Mouse (Mus musculus): ENCODE measurements around the gene Sbpl. TPM values are rescaled to one million over a fixed set of nuclear protein-coding genes. Genes with fewer than 3 reads are reported as not detected.

The Sbpl gene
- polyA plus RNA-seq, 1 experiment: not detected

GRCm38 (mm10) chr17:23992789-23993553 lies 37.9 kb upstream of the Sbpl start:
- TF ChIP-seq CTCF (IDR thresholded peaks at IDR 0.05; ENCODE audit: insufficient read depth, low read depth, low read length) (no peak), POLR2A (IDR thresholded peaks at IDR 0.05; ENCODE audit: insufficient read depth, low read depth, low read length) (no peak)
- 77% methylated on average over 9 of the region's 9 CpGs for WGBS
- H3K4me3 ChIP-seq (ENCODE audit: insufficient read depth, low read depth, low read length): no peak overlapping the region

GRCm38 (mm10) chr17:23989802-23990201 lies 34.7 kb upstream of the Sbpl start:
- WGBS: 25% methylated on average over 2 of the region's 2 CpGs
- TF ChIP-seq POLR2A (IDR thresholded peaks at IDR 0.05; ENCODE audit: insufficient read depth, low read depth, low read length) (no peak), CTCF (IDR thresholded peaks at IDR 0.05; ENCODE audit: insufficient read depth, low read depth, low read length) (no peak)
- H3K4me1 ChIP-seq (ENCODE audit: control insufficient read depth, insufficient read depth, low read length): peaks cover 16% of the 10 kb centered on the region
- no peak overlapping the region for H3K4me3 ChIP-seq (ENCODE audit: insufficient read depth, low read depth, low read length)
- H3K27ac ChIP-seq (ENCODE audit: insufficient read depth, low read depth, low read length): no peak overlapping the region

More at GRCm38 (mm10) chr17:23992789-23993553, 37.9 kb upstream of the Sbpl start:
- Histone ChIP-seq H3K4me1 (ENCODE audit: control insufficient read depth, insufficient read depth, low read length) (peaks cover 16% of the 10 kb centered on the region), H3K27ac (ENCODE audit: insufficient read depth, low read depth, low read length) (no peak overlapping the region)

DNA sequence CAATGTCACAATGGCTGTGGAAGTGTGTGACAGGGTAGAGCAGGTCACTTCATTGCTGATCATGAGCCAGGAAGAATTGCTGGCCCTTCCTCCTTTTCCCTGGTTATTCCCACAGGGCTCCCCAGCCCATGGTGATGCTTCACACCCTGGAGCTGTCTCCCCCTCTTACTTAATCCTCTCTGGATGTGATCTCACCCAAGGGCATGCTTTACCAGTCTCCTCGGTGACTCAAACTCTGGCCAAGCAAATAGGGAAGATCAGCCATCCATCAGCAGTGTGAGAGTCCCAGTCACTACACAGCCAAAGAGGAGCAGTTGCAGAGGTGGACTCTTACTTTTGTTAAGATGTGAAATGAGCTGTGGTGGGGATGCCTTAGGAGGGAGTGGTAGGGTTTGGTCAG lies 29.9 kb upstream of the Sbpl start:
- 89% methylated on average over 1 of the region's 1 CpGs for WGBS
- TF ChIP-seq POLR2A (IDR thresholded peaks at IDR 0.05; ENCODE audit: insufficient read depth, low read depth, low read length) (no peak), CTCF (IDR thresholded peaks at IDR 0.05; ENCODE audit: insufficient read depth, low read depth, low read length) (no peak)
- Histone ChIP-seq H3K4me3 (ENCODE audit: insufficient read depth, low read depth, low read length) (no peak overlapping the region), H3K4me1 (ENCODE audit: control insufficient read depth, insufficient read depth, low read length) (no peaks in the 10 kb centered on the region; the same call in 1 of the 2 replicates), H3K27ac (ENCODE audit: insufficient read depth, low read depth, low read length) (no peak overlapping the region)

GRCm38 (mm10) chr17:23982912-23983311 lies 27.8 kb upstream of the Sbpl start:
- Histone ChIP-seq H3K4me3 (ENCODE audit: insufficient read depth, low read depth, low read length) (no peak overlapping the region), H3K4me1 (ENCODE audit: control insufficient read depth, insufficient read depth, low read length) (peaks cover 2% of the 10 kb centered on the region; the same call in 1 of the 2 replicates), H3K27ac (ENCODE audit: insufficient read depth, low read depth, low read length) (no peak overlapping the region)
- TF ChIP-seq CTCF (IDR thresholded peaks at IDR 0.05; ENCODE audit: insufficient read depth, low read depth, low read length) (no peak), POLR2A (IDR thresholded peaks at IDR 0.05; ENCODE audit: insufficient read depth, low read depth, low read length) (no peak)
- 82% methylated on average over 4 of the region's 4 CpGs for WGBS

- Histone ChIP-seq H3K27ac (ENCODE audit: insufficient read depth, low read depth, low read length) (no peak within 1 kb of the TSS), H3K4me3 (ENCODE audit: insufficient read depth, low read depth, low read length) (no peak within 1 kb of the TSS), H3K4me1 (ENCODE audit: control insufficient read depth, insufficient read depth, low read length) (peaks cover 2% of the 10 kb centered on the region; the same call in 1 of the 2 replicates)
- 82% methylated on average over 10 of the region's 10 CpGs for WGBS
- no peak for TF ChIP-seq CTCF (IDR thresholded peaks at IDR 0.05; ENCODE audit: insufficient read depth, low read depth, low read length)
- TF ChIP-seq POLR2A (IDR thresholded peaks at IDR 0.05; ENCODE audit: insufficient read depth, low read depth, low read length): no peak
Measured at GRCm38 (mm10) chr17:23980297-23980909, 25.3 kb upstream of the Sbpl start, which contains the start of gene Prss30. TSS of gene Prss30 (minus strand) at chr17:23980566.

- WGBS: 73% methylated on average over 3 of the region's 3 CpGs
- Histone ChIP-seq H3K4me3 (ENCODE audit: insufficient read depth, low read depth, low read length) (no peak overlapping the region), H3K4me1 (ENCODE audit: control insufficient read depth, insufficient read depth, low read length) (peaks cover 2% of the 10 kb centered on the region; the same call in 1 of the 2 replicates), H3K27ac (ENCODE audit: insufficient read depth, low read depth, low read length) (no peak overlapping the region)
- TF ChIP-seq POLR2A (IDR thresholded peaks at IDR 0.05; ENCODE audit: insufficient read depth, low read depth, low read length): no peak
- TF ChIP-seq CTCF (IDR thresholded peaks at IDR 0.05; ENCODE audit: insufficient read depth, low read depth, low read length): no peak
Measured at GRCm38 (mm10) chr17:23979471-23979870, 24.4 kb upstream of the Sbpl start.

DNA sequence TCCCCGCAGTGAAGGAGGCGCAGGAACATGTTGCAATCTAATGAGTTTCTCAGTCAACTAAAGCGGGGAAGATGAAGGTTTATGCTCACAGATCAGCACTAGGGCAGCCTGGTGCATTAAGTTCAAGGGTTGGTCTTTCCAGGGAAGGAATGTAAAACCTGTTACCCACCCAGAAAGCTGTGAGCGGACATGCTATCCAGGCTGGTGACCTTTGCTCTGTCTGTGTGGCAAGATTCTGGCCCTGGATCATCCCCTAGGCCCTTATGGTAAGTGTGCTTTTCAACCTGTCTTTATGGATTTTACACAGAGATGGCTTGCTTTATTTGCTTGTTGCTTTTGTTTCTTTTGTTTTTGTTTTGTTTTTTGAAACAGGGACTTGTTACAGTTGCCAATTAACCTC lies 21.6 kb upstream of the Sbpl start:
- H3K4me1 ChIP-seq (ENCODE audit: control insufficient read depth, insufficient read depth, low read length): peaks cover 2% of the 10 kb centered on the region; the same call in 1 of the 2 replicates
- H3K27ac ChIP-seq (ENCODE audit: insufficient read depth, low read depth, low read length): no peak overlapping the region
- no peak overlapping the region for H3K4me3 ChIP-seq (ENCODE audit: insufficient read depth, low read depth, low read length)
- no peak for TF ChIP-seq CTCF (IDR thresholded peaks at IDR 0.05; ENCODE audit: insufficient read depth, low read depth, low read length)
- TF ChIP-seq POLR2A (IDR thresholded peaks at IDR 0.05; ENCODE audit: insufficient read depth, low read depth, low read length): no peak
- 89% methylated on average over 4 of the region's 4 CpGs for WGBS

GRCm38 (mm10) chr17:23971315-23971714 lies 16.2 kb upstream of the Sbpl start:
- Histone ChIP-seq H3K27ac (ENCODE audit: insufficient read depth, low read depth, low read length) (no peak overlapping the region), H3K4me1 (ENCODE audit: control insufficient read depth, insufficient read depth, low read length) (no peaks in the 10 kb centered on the region), H3K4me3 (ENCODE audit: insufficient read depth, low read depth, low read length) (no peak overlapping the region)
- WGBS: 84% methylated on average over 9 of the region's 9 CpGs
- TF ChIP-seq CTCF (IDR thresholded peaks at IDR 0.05; ENCODE audit: insufficient read depth, low read depth, low read length): no peak
- no peak for TF ChIP-seq POLR2A (IDR thresholded peaks at IDR 0.05; ENCODE audit: insufficient read depth, low read depth, low read length)

DNA sequence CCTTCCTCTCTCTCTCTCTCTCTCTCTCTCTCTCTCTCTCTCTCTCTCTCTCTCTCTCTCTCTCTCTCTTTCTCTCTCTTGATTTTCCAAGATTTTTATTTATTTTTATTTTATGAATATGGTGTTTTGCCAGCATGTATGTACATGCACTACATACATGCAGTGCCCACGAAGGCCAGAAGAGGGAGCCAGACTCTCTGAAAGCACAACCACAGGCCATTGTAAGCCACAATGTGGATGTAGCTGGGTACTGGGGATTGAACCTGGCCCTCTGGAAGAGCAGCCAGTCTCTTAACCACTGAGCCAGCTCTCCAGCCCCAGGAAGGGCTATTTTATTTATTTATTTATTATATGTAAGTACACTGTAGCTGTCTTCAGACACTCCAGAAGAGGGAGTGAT lies 14.2 kb upstream of the Sbpl start:
- H3K4me3 ChIP-seq (ENCODE audit: insufficient read depth, low read depth, low read length): no peak overlapping the region
- H3K4me1 ChIP-seq (ENCODE audit: control insufficient read depth, insufficient read depth, low read length): peaks cover 3% of the 10 kb centered on the region; the same call in 1 of the 2 replicates
- no peak overlapping the region for H3K27ac ChIP-seq (ENCODE audit: insufficient read depth, low read depth, low read length)
- TF ChIP-seq POLR2A (IDR thresholded peaks at IDR 0.05; ENCODE audit: insufficient read depth, low read depth, low read length): no peak
- 0 out of 2 replicates have a peak, but pooled peaks have one; percentile 19 for TF ChIP-seq CTCF (IDR thresholded peaks at IDR 0.05; ENCODE audit: insufficient read depth, low read depth, low read length)
- 9% methylated on average over 1 of the region's 1 CpGs for WGBS
